Mouse (Mus musculus) left cerebral cortex, adult 8-10 months (tissue): ENCODE results near the gene Vwa7. TPM values are rescaled to one million over a fixed set of nuclear protein-coding genes. Genes with fewer than 3 reads are reported as not detected.
"Not testable (repeated sequence)": the region's sequence is repeated elsewhere in the genome, so short reads cannot be mapped to it uniquely, and the experiment has no call there.

Source experiments
- DNase-seq, 2 experiments: peaks; one replicate each; pipeline ENCODE4 v3.0.0; 2022; ENCODE audit warnings: low spot score in 2 of 2
- total RNA-seq, 4 experiments: library from RNA; stranded (reverse); gene quantifications; 2 replicates each; pipeline ENCODE4 v1.2.4; 2022

Vwa7 gene
- total RNA-seq: 1 to 10 TPM in 3 of 4 experiments, under 1 TPM in 1; 0.95 to 1.5 (median 1.3) TPM

DNA sequence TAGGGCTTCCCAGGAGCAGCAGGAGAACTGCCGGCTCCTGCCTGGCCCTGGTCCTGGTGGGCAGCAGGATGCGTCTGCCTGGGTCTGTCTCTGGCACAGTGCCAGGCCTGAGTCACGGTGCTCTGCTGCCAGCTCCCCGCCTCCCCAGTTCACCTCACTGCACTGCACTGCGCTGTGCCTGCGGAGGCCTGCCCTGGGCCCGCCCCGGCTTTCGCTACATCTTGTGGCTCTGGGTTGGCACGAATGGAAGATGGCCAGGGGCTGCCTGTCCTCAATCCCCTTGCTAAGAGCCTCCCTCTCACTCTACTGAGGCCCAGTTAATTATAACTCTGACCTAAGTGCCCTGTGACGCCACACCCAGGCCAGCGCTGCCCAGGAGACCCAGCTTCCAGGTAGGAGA is at the start of gene Vwa7:
Gene Vwa7, plus strand, starts transcription at position 204 of the 400 bp plus-strand sequence.
- no peak for DNase-seq

DNA sequence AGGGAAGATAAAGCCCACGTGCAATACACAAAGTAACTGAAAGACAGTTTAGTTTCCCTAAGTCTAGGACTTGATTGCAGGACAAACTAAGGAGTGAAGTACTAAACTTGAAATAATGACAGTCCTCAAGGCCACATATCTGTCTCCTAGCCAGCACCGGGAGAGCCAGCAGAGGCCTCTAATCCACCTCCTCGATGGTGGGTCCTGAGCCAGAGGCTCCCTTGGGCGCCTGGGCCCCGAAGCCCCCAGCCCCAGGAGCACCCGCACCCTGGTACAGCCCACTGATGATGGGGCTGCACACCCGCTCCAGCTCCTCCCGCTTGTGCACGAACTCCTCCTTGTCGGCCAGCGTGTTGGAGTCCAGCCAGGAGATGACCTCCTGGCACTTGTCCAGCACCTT is 46.6 kb upstream of the Vwa7 start, which contains the start of gene Gm20481:
Gene Gm20481, plus strand, starts transcription at position 91 of the 400 bp plus-strand sequence.
- DNase-seq: not testable (repeated sequence)

DNA sequence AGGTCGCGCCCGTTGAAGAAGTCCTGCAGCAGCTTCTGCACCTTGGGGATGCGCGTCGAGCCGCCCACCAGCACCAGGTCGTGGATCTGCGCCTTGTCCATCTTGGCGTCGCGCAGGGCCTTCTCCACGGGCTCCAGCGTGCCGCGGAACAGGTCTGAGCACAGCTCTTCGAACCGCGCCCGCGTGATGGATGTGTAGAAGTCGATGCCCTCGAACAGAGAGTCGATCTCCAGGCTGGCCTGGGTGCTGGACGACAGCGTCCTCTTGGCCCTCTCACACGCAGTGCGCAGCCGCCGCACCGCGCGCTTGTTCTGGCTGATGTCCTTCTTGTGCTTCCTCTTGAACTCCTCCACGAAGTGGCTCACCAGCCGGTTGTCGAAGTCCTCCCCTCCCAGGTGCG is 45.5 kb upstream of the Vwa7 start:
- DNase-seq: not testable (repeated sequence)

DNA sequence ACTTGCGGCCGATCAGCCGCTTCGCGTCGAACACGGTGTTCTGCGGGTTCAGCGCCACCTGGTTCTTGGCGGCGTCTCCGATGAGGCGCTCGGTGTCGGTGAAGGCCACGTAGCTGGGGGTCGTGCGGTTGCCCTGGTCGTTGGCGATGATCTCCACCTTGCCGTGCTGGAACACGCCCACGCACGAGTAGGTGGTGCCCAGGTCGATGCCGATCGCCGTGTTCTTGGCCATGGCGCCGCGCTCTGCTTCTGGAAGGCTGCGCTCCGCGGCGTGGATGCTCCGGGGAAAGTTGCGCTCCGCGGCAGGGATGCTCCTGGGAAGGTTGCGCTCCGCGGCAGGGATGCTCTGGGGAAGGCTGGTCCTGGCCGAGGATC is 44.7 kb upstream of the Vwa7 start:
- DNase-seq: not testable (repeated sequence)

DNA sequence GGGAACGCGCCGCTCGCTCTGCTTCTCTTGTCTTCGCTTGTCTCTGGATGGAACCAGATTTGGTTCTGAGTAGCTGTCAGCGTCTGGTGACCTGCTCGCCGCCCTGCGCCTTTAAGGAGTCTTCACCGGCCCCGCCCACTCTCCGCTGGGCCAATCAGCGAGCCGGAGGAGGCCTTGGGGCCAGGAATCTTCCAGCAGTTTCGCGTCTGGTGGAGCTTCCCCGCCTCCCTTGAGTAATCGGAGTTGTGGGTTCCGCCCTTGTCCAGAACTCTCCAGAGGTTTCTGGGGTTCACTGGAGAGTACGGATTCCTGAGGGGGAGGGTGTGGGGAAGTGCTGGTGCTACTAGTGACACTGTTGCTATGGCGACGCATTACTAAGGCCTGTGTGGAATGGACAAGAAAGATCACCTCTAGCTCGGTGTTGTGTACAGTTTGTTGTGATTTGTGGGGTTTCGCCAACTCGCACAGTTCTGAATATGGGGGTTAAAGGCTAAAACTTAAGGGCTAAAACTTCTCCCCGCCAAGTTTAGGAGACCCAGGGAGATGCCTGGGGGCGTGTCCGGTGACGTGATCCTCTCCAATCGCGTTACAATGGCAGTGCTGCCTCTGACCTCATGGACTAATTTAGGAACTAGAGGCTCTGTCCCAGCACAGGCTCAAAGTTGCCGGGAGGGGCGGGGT is 44.2 kb upstream of the Vwa7 start, which contains the start of the genes Hspa1a and Hspa1l:
Gene Hspa1a, minus strand, starts transcription at position 88 of the 681 bp plus-strand sequence.
Gene Hspa1l, plus strand, starts transcription at position 635 of the 681 bp plus-strand sequence.
- peak; percentile 68 to 78 for DNase-seq

DNA sequence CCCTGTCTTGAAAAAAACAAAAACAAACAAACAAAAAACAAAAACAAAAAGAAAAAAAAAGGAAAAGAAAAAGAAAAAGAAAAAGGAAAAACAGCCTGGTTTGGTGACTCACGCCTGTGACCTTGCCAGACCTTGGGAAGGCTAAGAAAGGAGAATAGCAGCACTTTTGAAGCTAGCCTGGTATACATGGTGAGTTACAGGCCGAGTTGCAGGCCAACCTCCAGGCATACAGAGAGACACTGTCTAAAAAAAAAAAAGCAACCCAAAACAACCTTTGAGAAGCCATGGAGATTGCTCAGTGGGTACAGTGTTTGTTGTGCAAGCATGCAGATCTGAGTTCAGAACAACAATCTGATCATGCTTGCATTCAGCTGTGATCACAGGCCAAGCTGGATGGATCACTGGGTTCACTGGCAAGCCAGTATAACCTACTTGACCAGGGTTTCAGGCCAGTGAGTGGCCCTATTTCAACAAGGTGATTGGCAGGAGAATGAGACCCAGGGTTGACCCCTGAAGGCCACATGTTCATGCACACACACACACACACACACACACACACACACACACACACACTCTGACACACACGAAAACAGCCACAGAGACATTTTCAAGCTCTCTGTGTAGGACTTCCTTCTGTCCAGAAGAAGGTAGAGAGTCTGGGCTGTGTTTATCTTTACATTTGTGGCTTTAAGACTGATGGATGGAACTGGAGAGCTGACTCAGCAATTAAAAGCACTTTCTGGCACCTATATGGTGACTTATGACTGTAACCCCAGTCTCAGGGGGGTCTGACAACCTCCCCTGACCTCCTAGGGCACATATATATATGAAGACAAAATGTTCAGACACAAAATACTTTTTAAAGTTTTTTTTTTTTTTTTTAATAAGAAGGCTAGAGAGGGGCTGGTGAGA is 40.5 kb upstream of the Vwa7 start:
- no peak for DNase-seq

DNA sequence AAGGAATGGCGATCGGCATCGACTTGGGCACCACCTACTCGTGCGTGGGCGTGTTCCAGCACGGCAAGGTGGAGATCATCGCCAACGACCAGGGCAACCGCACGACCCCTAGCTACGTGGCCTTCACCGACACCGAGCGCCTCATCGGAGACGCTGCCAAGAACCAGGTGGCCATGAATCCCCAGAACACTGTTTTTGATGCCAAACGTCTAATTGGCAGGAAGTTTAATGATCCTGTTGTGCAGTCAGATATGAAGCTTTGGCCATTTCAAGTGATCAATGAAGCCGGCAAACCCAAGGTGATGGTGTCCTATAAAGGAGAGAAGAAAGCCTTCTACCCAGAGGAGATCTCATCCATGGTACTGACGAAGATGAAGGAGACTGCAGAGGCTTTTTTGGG is 39.4 kb upstream of the Vwa7 start:
- DNase-seq: no peak

DNA sequence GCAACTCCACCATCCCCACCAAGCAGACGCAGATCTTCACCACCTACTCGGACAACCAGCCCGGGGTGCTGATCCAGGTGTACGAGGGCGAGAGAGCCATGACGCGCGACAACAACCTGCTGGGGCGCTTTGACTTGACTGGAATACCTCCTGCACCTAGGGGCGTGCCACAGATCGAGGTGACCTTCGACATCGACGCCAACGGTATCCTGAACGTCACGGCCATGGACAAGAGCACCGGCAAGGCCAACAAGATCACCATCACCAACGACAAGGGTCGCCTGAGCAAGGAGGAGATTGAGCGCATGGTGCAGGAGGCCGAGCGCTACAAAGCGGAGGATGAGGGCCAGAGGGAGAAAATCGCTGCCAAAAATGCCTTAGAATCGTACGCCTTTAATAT is 38.1 kb upstream of the Vwa7 start:
- no peak for DNase-seq

DNA sequence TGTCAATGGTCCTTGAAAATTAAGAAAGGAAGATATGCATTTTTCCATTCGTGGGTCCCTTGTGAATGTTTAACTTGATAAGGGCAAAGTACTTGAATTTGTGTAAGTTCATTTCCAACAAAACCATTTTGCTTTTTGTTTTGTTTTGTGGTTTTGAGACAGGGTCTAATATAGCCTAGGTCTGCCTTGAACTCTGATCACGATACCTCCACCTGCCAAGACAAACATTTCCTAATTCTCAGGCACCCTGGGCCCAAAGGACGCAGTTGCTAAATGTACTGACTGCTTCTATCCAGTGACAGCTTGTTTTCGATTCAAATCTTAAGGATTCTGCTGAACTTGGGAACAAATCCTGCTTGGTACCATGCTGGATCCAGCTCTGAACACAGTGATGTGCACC is 36.7 kb upstream of the Vwa7 start:
- no peak for DNase-seq

DNA sequence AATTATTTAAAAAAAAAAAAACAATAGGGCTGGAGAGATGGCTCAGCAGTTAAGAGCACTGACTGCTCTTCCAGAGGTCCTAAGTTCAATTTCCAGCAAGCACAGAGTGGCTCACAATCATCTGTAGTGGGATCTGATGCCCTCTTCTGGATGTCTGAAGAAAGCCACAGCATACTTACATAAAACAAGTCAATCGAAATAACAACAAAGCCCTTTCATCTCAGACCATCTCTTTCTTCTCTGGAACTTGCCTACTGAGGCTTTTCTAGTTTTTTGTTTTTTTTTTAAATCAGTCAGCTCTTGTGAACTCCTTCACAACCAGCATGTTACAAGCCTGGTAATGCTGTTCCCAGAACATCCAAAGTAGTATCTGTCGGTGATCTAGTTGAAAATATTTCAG is 35.7 kb upstream of the Vwa7 start:
- no peak for DNase-seq

DNA sequence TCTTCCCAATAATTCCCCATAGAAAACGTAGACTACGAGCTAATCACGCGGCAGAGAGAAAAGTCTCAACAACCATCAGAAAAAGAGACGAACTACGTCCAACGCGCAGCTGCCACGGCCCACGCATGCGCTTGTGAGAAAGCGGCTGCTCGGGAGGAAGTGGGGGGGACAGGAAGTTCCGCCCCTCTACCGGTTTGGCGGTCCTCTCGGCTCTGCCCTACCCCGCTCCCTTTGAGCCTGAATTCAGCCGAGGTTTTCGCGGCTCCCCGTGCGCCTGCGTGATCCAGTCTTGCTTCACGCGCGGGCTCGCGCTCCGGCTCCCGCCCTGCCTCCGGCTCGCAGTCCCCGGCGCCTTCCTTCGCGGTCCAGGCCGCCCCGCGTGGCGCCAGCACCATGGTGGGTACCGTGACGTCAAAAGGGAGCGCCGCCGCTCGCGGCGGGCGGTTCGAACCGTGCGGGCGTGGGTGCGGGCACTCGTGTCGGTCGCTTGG is 34.6 kb upstream of the Vwa7 start, which contains the start of gene Lsm2:
Gene Lsm2, plus strand, starts transcription at position 173 of the 491 bp plus-strand sequence.
- peak; percentile 88 to 90 for DNase-seq

DNA sequence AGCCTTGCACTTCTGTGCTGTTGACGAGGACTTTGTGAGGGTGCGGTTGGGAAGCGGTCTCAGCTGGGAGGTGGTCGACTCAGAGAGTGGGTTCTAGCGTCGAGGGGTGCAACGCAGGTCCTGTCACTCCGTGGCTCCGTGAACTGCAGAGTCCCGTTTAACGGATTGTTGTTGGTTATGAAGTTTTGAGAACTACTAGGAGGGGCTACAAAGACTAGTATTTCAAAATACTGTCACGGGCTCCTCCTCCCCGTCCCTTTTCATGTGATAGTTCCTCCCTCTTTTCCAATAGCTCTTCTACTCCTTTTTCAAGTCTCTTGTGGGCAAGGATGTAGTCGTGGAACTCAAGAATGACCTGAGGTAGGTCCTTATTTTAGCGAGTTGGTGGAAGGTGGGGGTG is 34.1 kb upstream of the Vwa7 start:
- DNase-seq: no peak

DNA sequence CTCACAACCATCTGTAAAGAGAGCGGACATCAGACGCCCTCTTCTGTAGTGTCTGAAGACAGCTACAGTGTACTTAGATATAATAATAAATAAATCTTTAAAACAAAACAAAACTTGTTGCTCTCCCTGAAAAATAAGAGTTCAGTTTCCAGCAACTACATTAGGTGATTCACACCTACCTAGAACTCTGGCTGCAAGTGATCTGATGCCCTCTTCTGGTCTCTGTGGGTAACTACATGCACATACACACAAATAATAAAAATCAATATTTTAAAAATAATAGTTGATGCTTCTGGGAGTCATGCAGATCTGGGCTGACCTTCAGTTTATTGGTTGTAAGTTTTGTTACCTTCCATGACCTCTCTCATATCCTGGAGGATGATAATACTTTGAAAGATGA is 32.2 kb upstream of the Vwa7 start:
- no peak for DNase-seq

DNA sequence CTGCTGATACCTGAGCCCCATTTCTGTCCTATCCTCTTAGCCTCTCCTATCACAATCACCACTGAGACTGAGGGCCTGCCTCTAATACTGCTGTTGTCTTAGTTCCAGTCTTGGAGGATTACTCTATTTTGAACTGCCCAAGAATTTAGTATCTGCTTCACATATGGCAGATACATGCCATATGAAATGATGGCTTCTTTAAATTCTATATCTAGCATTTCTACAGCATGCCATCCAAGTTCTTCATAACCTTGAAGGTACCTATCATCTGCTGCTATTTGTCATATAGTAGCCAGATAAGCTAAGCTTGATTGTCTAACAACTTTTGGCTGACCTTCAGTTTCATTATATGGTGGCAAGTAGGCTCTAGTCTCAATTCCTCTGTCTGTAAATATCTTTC is 21.6 kb upstream of the Vwa7 start:
- DNase-seq: no peak

DNA sequence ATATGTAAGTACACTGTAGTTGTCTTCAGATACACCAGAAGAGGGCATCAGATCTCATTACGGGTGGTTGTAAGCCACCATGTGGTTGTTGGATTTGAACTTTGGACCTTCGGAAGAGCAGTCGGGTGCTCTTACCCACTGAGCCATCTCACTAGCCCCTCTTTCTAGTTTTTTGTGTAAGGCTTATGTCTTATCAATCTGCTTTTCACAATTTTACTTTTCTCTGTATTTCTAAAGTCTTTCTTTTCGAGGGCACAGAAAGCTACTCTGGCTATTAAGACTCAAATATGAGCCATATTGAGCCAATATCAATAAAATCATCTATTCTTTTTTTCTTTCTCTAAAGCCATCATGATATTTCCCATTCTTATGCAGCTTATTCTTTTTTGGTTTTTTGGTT is 21.2 kb upstream of the Vwa7 start:
- DNase-seq: not testable (repeated sequence)

DNA sequence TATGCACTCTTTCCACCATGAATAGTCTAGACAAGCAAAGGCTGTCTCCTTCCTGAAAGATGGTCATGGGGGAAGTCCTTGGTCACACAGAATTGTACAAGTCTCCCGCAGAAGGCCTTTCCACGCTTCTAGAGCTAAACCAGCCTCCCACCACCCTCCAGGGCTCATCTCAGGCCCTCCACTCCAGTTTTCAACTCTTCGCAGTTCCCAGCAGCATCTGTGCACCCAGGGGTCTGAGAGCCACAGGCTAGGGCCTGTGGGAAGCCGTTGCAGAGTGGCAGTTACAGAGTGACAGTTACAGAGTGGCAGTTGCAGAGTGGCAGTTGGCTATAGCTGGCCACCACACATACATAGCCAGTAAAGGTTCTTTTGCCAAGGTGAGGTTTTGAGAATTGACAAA is 20.5 kb upstream of the Vwa7 start:
- DNase-seq: not testable (repeated sequence)

DNA sequence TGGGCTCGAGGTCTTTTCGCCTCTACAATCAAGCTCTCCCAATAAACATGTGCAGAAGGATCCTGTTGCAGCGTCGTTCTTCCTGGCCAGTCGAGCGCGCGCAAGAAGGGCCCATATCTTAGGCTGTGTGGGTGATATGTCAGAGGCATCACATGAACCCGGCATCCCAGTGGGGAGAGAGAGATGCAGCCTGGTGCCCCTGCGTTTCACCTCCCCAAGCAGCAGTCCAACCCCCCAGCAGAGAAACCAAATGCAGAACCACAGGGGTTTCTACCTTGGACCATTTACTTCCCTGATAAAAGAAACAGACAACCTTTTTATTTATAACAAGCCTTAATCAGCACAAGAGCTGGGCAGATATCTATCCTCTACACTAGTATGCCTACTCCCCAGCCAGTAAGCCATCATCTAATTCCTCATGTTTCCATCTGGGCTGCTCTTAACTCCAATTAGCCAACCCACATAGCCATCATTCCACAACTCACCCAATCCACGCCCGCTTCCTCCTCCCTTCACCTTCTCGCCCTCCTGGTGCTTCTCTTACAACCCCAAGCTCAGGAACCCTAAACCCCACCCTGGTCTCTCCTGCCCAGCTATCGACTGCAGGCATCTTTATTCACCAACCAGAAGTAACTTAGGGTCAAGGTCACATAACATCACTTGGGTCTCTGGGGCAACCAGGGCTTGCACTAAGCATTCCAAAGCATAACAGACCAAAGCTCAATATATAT is 19.8 kb upstream of the Vwa7 start:
- DNase-seq: no peak

DNA sequence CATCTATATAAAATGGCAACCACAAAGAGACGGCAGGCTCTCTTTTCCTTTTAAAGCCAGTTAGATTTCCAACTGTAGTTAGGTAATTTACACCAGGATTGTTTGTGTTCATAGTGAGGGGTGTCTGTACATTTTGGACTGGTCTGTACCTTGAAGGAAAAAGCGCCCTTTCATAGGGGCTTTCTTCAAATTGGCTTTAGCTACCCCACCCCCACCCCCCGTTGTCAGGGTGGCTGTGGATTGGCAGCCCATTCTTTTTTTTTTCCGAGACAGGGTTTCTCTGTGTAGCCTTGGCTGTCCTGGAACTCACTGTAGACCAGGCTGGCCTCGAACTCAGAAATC is 19.3 kb upstream of the Vwa7 start:
- no peak for DNase-seq

DNA sequence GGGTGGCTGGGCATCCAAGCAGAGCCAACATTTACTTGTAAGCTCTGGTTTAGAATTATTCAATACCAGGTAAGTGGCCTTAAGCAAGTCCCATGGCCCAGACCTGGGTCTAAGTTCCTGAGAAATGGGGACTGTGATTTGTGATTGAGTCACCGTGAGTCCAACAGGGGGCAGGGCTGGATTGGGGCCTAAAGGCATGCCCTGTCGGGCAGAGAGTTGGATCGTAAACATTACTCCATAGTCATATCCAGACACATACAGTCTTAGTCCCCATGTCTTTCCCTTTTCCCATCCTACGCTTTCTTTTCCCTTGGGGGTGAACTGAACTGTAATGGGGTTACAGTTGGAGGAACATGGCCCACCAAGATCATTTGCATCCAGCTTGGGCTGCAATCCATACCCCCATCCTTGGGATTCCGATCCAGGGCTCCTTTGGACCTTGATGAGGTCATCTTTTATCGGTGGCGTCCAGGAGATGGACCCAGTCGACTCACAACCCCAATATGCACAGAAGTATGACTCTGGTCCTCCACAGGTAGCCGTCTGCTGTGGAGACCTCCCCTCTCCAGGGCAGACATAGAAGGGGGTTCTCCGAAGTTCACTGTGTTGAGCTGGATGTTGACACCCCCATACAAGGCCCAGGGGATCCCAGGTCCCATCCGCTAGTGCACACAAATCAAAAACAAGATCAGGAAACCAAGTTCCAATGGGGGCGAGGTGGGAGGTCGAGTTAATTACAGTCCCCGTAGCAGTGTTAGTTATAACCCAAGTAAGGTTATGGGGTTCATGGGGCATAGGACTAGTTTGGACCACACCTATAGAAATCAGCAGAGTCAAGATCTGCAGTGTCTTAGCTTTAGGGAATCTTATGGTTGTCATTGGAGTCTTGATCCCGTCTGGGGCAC is 17.6 kb upstream of the Vwa7 start:
- DNase-seq: no peak
